Mouse (Mus musculus) cortical plate, adult 2 months (tissue): ENCODE measurements around the gene Smad3. TPM values are rescaled to one million over a fixed set of nuclear protein-coding genes. Genes with fewer than 3 reads are reported as not detected.

Source experiments
- H3K27ac ChIP-seq: fragments of 200-500 bp; 2 replicates; pipeline ENCODE4 v1.5.1; 2012; ENCODE audit warnings: low read length, control low read depth, inconsistent platforms; ENCODE audit not compliant: insufficient read depth
- H3K4me1 ChIP-seq: fragments of 200-500 bp; 2 replicates; pipeline ENCODE4 v1.6.1; 2011; ENCODE audit warnings: low read length; ENCODE audit not compliant: control insufficient read depth, insufficient read depth
- H3K4me3 ChIP-seq: fragments of 200-500 bp; 2 replicates; pipeline ENCODE4 v1.5.1; 2011; ENCODE audit warnings: mild to moderate bottlenecking, low read length, control low read depth; ENCODE audit not compliant: insufficient read depth
- CTCF ChIP-seq: fragments of 200-500 bp; IDR thresholded peaks from 2 replicates; pipeline ENCODE4 v1.5.1; 2011; ENCODE audit warnings: mild to moderate bottlenecking, control low read depth, low read length; ENCODE audit not compliant: insufficient read depth; ENCODE audit errors: extremely low read depth
- POLR2A ChIP-seq: fragments of 200-500 bp; IDR thresholded peaks from 2 replicates; pipeline ENCODE4 v1.6.1; 2011; ENCODE audit warnings: mild to moderate bottlenecking, low read length, control low read depth; ENCODE audit not compliant: insufficient read depth; ENCODE audit errors: extremely low read depth
- polyA plus RNA-seq: library from polyadenylated mRNA; depleted of rRNA; stranded (reverse); fragments of >200 nt; gene quantifications from 2 replicates; pipeline ENCODE4 v1.2.3, GENCODE M21; 2012

Gene Smad3
- polyA plus RNA-seq, 1 experiment, result 46.8 TPM

- Histone ChIP-seq H3K27ac (no peak overlapping the region), H3K4me3 (no peak overlapping the region)
- no peak for TF ChIP-seq POLR2A
- TF ChIP-seq CTCF, result no peak
These were observed 95.0 kb downstream of the Smad3 start for GRCm38 (mm10) chr9:63662759-63663158.

DNA sequence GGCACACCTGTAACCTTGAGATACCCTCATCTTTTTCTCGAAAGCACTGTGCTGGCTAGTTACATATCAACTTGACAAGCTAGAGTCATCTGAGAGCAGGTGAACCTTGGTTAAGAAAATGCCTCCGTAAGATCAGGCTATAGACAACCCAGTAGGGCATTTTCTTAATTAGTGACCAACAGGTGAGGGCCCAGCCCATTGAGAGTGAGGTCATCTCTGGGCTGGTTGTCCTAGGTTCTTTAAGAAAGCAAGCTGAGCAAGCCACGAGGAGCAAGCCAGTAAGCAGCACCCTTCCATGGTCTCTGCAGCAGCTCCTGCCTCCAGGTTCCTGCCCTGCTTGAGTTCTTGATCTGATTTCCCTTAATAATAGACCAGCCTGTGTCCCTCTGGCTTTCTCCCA, 97.1 kb downstream of the Smad3 start:
- H3K4me3 ChIP-seq, result no peak overlapping the region
- no peak overlapping the region for H3K27ac ChIP-seq
- H3K4me1 ChIP-seq, result no peaks in the 10 kb centered on the region
- no peak for TF ChIP-seq CTCF
- TF ChIP-seq POLR2A, result no peak

More at GRCm38 (mm10) chr9:63662759-63663158, 95.0 kb downstream of the Smad3 start:
- no peaks in the 10 kb centered on the region for H3K4me1 ChIP-seq

DNA sequence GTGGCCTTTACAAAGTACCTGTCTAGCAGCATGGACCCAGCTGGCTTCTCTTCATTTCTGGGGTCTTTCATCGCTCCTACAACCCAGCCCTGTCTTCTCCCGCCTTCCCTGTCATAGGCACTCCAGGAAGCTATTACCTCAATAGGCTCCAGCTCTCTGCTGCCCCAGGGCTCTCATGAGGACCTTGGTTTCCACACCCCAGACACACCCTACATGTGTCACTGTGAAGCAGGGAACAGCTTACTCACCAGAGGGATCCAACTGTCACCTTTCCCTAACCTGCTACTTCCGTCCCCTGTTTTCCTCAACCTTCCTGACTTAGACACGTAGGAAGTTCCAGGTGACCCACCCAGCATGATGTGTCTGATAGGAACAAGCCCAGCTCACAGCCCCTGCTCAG, 97.7 kb downstream of the Smad3 start:
- no peak for TF ChIP-seq CTCF
- no peak for TF ChIP-seq POLR2A
- Histone ChIP-seq H3K4me3 (no peak overlapping the region), H3K27ac (no peak overlapping the region), H3K4me1 (no peaks in the 10 kb centered on the region)

DNA sequence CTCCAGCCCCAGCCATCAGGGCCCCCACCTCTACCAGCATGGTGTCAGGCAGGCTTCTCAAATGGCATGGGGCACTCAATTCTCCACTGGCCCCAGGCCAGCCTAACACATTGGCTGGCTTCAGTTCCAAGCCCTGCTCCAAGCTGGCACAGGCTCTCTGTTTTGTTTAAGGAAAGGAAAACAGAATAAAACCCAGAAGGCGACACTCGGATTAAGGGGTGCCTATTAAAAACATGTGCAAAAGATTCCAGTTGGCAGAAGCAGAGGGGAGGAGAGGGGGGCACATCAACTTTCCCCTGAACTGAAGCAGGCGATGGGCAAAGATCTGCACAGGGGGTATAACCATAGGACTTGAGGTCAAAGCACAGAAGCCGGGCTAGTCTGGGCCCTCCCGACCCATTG, 98.8 kb downstream of the Smad3 start:
- Histone ChIP-seq H3K27ac (no peak overlapping the region), H3K4me3 (no peak overlapping the region), H3K4me1 (no peaks in the 10 kb centered on the region)
- no peak for TF ChIP-seq CTCF
- no peak for TF ChIP-seq POLR2A

DNA sequence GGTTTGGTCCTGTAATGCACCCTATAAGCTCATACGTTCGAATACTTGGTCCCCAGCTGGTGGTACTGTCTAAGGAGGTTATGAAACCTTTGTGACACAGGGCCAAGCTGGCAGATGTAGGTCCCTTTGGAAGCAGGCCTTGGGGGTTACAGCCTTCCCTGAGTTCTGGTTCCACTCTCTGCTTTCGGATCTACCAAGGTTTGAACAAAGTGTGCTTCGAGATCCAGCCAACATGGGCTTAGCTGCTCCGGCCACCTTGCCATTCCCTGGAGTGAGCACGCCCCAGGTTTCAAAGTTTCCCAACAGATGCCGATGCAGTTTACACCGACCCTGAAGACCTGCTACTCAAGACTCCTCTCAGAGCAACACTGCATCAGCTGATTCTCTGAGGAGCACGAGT, 99.4 kb downstream of the Smad3 start:
- Histone ChIP-seq H3K27ac (no peak overlapping the region), H3K4me1 (no peaks in the 10 kb centered on the region), H3K4me3 (no peak overlapping the region)
- TF ChIP-seq CTCF (no peak), POLR2A (no peak)

DNA sequence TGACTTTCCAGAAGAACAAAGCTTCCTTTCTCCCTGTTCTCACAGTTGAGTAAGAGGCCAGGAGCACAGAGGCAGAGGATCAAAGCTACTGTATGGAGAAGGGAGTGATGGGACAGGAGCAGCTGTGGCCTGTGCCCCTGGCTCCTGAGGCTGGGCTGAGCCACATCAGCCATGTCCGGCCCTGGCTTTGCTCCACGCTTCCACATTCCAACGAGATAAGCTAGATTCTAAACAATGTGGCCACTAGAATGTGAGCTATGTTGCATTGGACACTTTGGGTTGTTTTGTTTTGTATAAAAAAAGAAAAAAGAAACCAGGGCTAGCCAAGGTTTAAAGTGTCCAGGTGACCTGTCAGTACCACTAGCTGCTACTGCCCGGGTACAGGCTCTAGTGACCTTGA, 100.6 kb downstream of the Smad3 start:
- TF ChIP-seq POLR2A (no peak), CTCF (no peak)
- H3K27ac ChIP-seq, result no peak overlapping the region
- no peak overlapping the region for H3K4me3 ChIP-seq
- no peaks in the 10 kb centered on the region for H3K4me1 ChIP-seq

DNA sequence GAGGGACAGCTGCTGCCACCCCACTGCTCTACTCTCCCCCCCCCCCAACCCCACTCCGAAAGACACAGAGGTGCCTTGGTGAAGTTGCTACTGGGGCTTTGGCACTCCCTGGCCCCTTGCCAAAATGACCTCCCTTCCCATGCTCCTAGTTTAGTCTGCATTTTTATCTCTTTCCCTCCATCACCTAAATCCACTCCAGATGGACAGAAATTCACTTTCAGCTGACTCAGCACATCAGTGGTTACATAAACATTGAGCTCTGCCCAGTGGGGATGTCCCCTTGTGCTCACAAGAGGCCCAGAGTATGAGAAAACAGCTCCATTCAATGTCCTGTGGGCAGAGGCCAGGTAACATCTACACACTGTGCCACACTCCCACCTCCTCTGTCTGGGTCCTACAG, 102.7 kb downstream of the Smad3 start:
- H3K4me3 ChIP-seq, result no peak overlapping the region
- no peaks in the 10 kb centered on the region for H3K4me1 ChIP-seq
- TF ChIP-seq CTCF (no peak), POLR2A (no peak)
- no peak overlapping the region for H3K27ac ChIP-seq

- Histone ChIP-seq H3K4me3 (no peak overlapping the region), H3K27ac (no peak overlapping the region), H3K4me1 (no peaks in the 10 kb centered on the region)
- TF ChIP-seq POLR2A (no peak), CTCF (no peak)
These were observed 103.2 kb downstream of the Smad3 start for GRCm38 (mm10) chr9:63654575-63654974.

DNA sequence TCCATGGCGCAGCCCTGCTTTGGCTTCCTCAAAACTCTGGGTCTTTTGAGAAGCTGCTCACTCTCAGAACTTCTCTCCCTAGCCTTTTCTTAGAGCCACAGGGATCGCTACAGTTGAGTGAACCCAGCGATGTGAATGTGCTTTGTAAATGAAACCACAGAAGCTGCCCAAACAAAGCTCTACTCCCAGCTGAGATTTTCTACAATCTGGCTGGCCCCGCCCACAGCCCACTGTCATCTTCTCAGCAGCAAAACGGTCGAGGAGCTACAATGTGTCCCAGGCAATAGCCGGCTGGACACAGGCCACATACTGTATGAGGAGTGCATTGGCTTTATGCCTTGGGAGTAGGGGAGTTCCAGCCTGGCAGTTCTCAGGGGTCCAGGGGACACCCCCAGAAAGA, 104.1 kb downstream of the Smad3 start:
- no peaks in the 10 kb centered on the region for H3K4me1 ChIP-seq
- no peak overlapping the region for H3K4me3 ChIP-seq
- H3K27ac ChIP-seq, result no peak overlapping the region
- TF ChIP-seq CTCF, result no peak
- no peak for TF ChIP-seq POLR2A

- H3K4me3 ChIP-seq, result no peak overlapping the region
- no peak overlapping the region for H3K27ac ChIP-seq
- H3K4me1 ChIP-seq, result no peaks in the 10 kb centered on the region
- no peak for TF ChIP-seq CTCF
- TF ChIP-seq POLR2A, result no peak
These were observed 106.2 kb downstream of the Smad3 start for GRCm38 (mm10) chr9:63651594-63651993.

DNA sequence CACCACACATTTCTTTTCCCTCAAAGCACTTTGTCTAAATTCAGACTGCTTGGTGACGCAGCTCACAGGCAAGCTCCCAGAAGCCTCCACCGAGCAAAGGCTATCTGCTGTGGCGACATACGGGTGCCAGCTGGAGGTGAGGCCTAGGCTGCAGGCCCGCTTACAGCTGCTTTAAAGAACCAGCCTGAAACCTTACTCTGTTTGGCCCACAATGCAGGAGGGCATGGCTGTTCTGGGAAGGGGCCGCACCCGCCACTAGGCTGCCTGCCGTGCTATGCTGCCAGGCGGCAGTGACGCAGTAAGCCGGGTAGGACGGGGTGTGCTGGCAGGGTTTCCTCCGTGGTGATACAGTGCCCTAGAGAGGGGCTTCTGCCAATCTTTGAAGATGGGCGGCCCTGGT, 106.9 kb downstream of the Smad3 start:
- Histone ChIP-seq H3K27ac (no peak overlapping the region), H3K4me3 (no peak overlapping the region), H3K4me1 (no peaks in the 10 kb centered on the region)
- TF ChIP-seq CTCF (no peak), POLR2A (no peak)
